Mouse (Mus musculus): ENCODE data around the gene Gpr107.

GRCm38 (mm10) chr2:31123493-31123892, 28.6 kb upstream of the Gpr107 start:
- TF ChIP-seq TAL1 (IDR thresholded peaks at IDR 0.05; ENCODE audit: low read length) = no peak
- no peak for TF ChIP-seq TBP (IDR thresholded peaks at IDR 0.05; ENCODE audit: low read depth, low read length)
- no peak for TF ChIP-seq USF1 (IDR thresholded peaks at IDR 0.05; ENCODE audit: low read depth, low read length)
- no peak for TF ChIP-seq KAT2A (conservative IDR thresholded peaks at IDR 0.05; ENCODE audit: low read depth, low read length)
- no peak for TF ChIP-seq CTCF (IDR thresholded peaks at IDR 0.05 in 2 of 3, conservative IDR thresholded peaks at IDR 0.05 in 1 of 3; ENCODE audit: control insufficient read depth in 1 of 3, insufficient read depth in 1 of 3, low read depth in 2 of 3, low read length in 3 of 3, poor library complexity in 1 of 3, severe bottlenecking in 1 of 3)
- TF ChIP-seq CHD1 (IDR thresholded peaks at IDR 0.05; ENCODE audit: low read depth, low read length) = no peak
- TF ChIP-seq POLR2AphosphoS5 (IDR thresholded peaks at IDR 0.05; ENCODE audit: borderline replicate concordance, low read depth, low read length) = no peak
- TF ChIP-seq RCOR1 (IDR thresholded peaks at IDR 0.05; ENCODE audit: low read depth, low read length) = no peak
